Mouse (Mus musculus) ES-E14 (cell line): ENCODE results near the gene Sox5. TPM values are rescaled to one million over a fixed set of nuclear protein-coding genes. Genes with fewer than 3 reads are reported as not detected.

Source experiments
- DNase-seq: peaks from one replicate; pipeline ENCODE4 v3.0.0-alpha.2; 2013; ENCODE audit warnings: low read depth, low spot score
- H3K27ac ChIP-seq: 2 replicates; pipeline ENCODE4 v1.5.1; 2012; ENCODE audit warnings: low read depth, mild to moderate bottlenecking, low read length, moderate library complexity, mixed read lengths; ENCODE audit not compliant: poor library complexity, insufficient read depth, severe bottlenecking
- H3K36me3 ChIP-seq: 2 replicates; pipeline ENCODE4 v1.6.1; 2012; ENCODE audit warnings: mild to moderate bottlenecking, low read length, moderate library complexity, mixed read lengths; ENCODE audit not compliant: control insufficient read depth, poor library complexity, insufficient read depth, severe bottlenecking
- H3K4me1 ChIP-seq, 2 experiments: fragments of 150-350 bp in 1 of 2; sonication (generic) in 1 of 2; 2 replicates each; pipeline ENCODE4 v1.6.1; 2012; ENCODE audit warnings: low read length in 2 of 2, mild to moderate bottlenecking in 1 of 2, mixed read lengths in 1 of 2; ENCODE audit not compliant: control insufficient read depth in 2 of 2, insufficient read depth in 2 of 2, poor library complexity in 1 of 2
- H3K4me3 ChIP-seq, 2 experiments: fragments of 150-350 bp in 1 of 2; sonication (generic) in 1 of 2; 2 replicates each; pipeline ENCODE4 v1.5.1; 2012; ENCODE audit warnings: low read length in 2 of 2, low read depth in 1 of 2, mild to moderate bottlenecking in 1 of 2, mixed read lengths in 1 of 2; ENCODE audit not compliant: insufficient read depth in 1 of 2, poor library complexity in 1 of 2, severe bottlenecking in 1 of 2
- H3K9ac ChIP-seq: 2 replicates; pipeline ENCODE4 v1.6.1; 2012; ENCODE audit warnings: low read depth, mild to moderate bottlenecking, low read length, mixed read lengths; ENCODE audit not compliant: poor library complexity, insufficient read depth, severe bottlenecking
- H3K9me3 ChIP-seq: fragments of 150-350 bp; sonication (generic); 2 replicates; pipeline ENCODE4 v1.6.1; 2012; ENCODE audit warnings: low read depth, mild to moderate bottlenecking, low read length; ENCODE audit not compliant: control insufficient read depth, insufficient read depth
- CHD2 ChIP-seq: IDR thresholded peaks from 2 replicates; pipeline ENCODE4 v1.6.1; 2014; ENCODE audit warnings: mild to moderate bottlenecking, low read depth, low read length, inconsistent platforms
- HCFC1 ChIP-seq: IDR thresholded peaks from 2 replicates; pipeline ENCODE4 v1.6.1; 2012; ENCODE audit warnings: low read length, inconsistent platforms, borderline replicate concordance; ENCODE audit not compliant: insufficient read depth
- MAFK ChIP-seq: IDR thresholded peaks from 2 replicates; pipeline ENCODE4 v1.6.1; 2014; ENCODE audit warnings: mild to moderate bottlenecking, low read depth, low read length, inconsistent platforms; ENCODE audit not compliant: insufficient read depth
- ZC3H11A ChIP-seq: IDR thresholded peaks from 2 replicates; pipeline ENCODE4 v1.6.1; 2012; ENCODE audit warnings: low read depth, mild to moderate bottlenecking, inconsistent platforms, low read length, borderline replicate concordance
- ZNF384 ChIP-seq: IDR thresholded peaks from 2 replicates; pipeline ENCODE4 v1.6.1; 2012; ENCODE audit warnings: low read depth, low read length, inconsistent platforms
- in situ Hi-C, 2 experiments: fragments of 600-800 bp; cut with MboI; formaldehyde crosslinking; loops; one replicate each; pipeline ENCODE4 v1.15.1; 2025; ENCODE audit warnings: low sequenced_read_pairs in 2 of 2, inconsistent platforms in 1 of 2; ENCODE audit not compliant: unreplicated experiment in 2 of 2
- total RNA-seq: library from RNA; depleted of rRNA; stranded (reverse); fragments of 300-350 nt; gene quantifications from 2 replicates; pipeline ENCODE4 v1.2.3, GENCODE M21; 2012

The Sox5 gene
- total RNA-seq, 1 experiment, result 0.36 TPM

GRCm38 (mm10) chr6:143997616-143998015, 784.2 kb downstream of the Sox5 start:
- no peak for TF ChIP-seq ZC3H11A
- TF ChIP-seq HCFC1, result no peak
- no peak for TF ChIP-seq ZNF384
- no peak for TF ChIP-seq MAFK
- TF ChIP-seq CHD2, result no peak
- H3K9me3 ChIP-seq, result no peaks in the 10 kb centered on the region
- H3K4me3 ChIP-seq, result no peak overlapping the region
- no peaks in the 10 kb centered on the region for H3K36me3 ChIP-seq
- H3K27ac ChIP-seq, result no peak overlapping the region
- in situ Hi-C loops, result no loop called here
- no peaks in the 10 kb centered on the region for H3K4me1 ChIP-seq
- no peak overlapping the region for H3K9ac ChIP-seq
- DNase-seq, result no peak

- no peak for DNase-seq
- no peak overlapping the region for H3K9ac ChIP-seq
- H3K4me3 ChIP-seq, result no peak overlapping the region
- no peaks in the 10 kb centered on the region for H3K9me3 ChIP-seq
- no peaks in the 10 kb centered on the region for H3K4me1 ChIP-seq
- no peaks in the 10 kb centered on the region for H3K36me3 ChIP-seq
- no peak overlapping the region for H3K27ac ChIP-seq
- TF ChIP-seq CHD2, result no peak
- TF ChIP-seq HCFC1, result no peak
- TF ChIP-seq ZNF384, result no peak
- TF ChIP-seq MAFK, result no peak
- TF ChIP-seq ZC3H11A, result no peak
- in situ Hi-C loops, result no loop called here
These were observed 786.7 kb downstream of the Sox5 start for GRCm38 (mm10) chr6:143995046-143995445.

GRCm38 (mm10) chr6:143987548-143987947, 794.2 kb downstream of the Sox5 start:
- Histone ChIP-seq H3K36me3 (no peaks in the 10 kb centered on the region), H3K27ac (no peak overlapping the region), H3K4me3 (no peak overlapping the region), H3K9me3 (no peaks in the 10 kb centered on the region), H3K4me1 (no peaks in the 10 kb centered on the region), H3K9ac (no peak overlapping the region)
- no peak for DNase-seq
- in situ Hi-C loops, result no loop called here
- TF ChIP-seq ZNF384, result no peak

- in situ Hi-C loops, result no loop called here
- H3K27ac ChIP-seq, result no peak overlapping the region
- no peak for TF ChIP-seq HCFC1
- no peak for TF ChIP-seq CHD2
- no peak for TF ChIP-seq ZNF384
- TF ChIP-seq ZC3H11A, result no peak
These were observed 801.6 kb downstream of the Sox5 start for GRCm38 (mm10) chr6:143980131-143980530.

GRCm38 (mm10) chr6:143967724-143968400, 813.9 kb downstream of the Sox5 start:
- H3K4me1 ChIP-seq, result peaks cover 0 to 2% of the 10 kb centered on the region in 2 experiments; a peak in 1 of 4 replicates
- H3K4me3 ChIP-seq, result peak overlapping the region in 1 of 2 experiments; percentile 5; a peak in 2 of 4 replicates
- peak; percentile 11 for DNase-seq
- no peak for TF ChIP-seq HCFC1
- no peak for TF ChIP-seq ZC3H11A
- no peak for TF ChIP-seq CHD2
- no peak for TF ChIP-seq MAFK
- TF ChIP-seq ZNF384, result no peak
- no peak overlapping the region for H3K27ac ChIP-seq
- in situ Hi-C loops, result no loop called here
- no peaks in the 10 kb centered on the region for H3K9me3 ChIP-seq
- H3K36me3 ChIP-seq, result no peaks in the 10 kb centered on the region
- no peak overlapping the region for H3K9ac ChIP-seq

More at GRCm38 (mm10) chr6:143980131-143980530, 801.6 kb downstream of the Sox5 start:
- no peak for DNase-seq
- H3K36me3 ChIP-seq, result no peaks in the 10 kb centered on the region
- no peak overlapping the region for H3K9ac ChIP-seq
- no peak overlapping the region for H3K4me3 ChIP-seq
- H3K9me3 ChIP-seq, result no peaks in the 10 kb centered on the region
- H3K4me1 ChIP-seq, result no peaks in the 10 kb centered on the region
